Mouse (Mus musculus) layer of hippocampus, adult 11-12 months (tissue): Measurements from ENCODE around the gene Prkce.

Source experiments
- DNase-seq: peaks from one replicate; pipeline ENCODE4 v3.0.0; 2022; ENCODE audit warnings: low spot score

Prkce gene

GRCm38 (mm10) chr17:86176722-86177121 is 9.1 kb downstream of the Prkce start:
- DNase-seq, result no peak

- DNase-seq, result no peak
Measured at GRCm38 (mm10) chr17:86183788-86184187, 16.2 kb downstream of the Prkce start.

- no peak for DNase-seq
Measured at GRCm38 (mm10) chr17:86184552-86185209, 17.1 kb downstream of the Prkce start.

GRCm38 (mm10) chr17:86185584-86185983 is 18.0 kb downstream of the Prkce start:
- DNase-seq, result no peak

GRCm38 (mm10) chr17:86187777-86188176 is 20.2 kb downstream of the Prkce start:
- DNase-seq, result no peak

- DNase-seq, result no peak
Measured at GRCm38 (mm10) chr17:86193979-86194378, 26.4 kb downstream of the Prkce start.

- no peak for DNase-seq
Measured at GRCm38 (mm10) chr17:86194921-86195320, 27.3 kb downstream of the Prkce start.

- no peak for DNase-seq
Measured at GRCm38 (mm10) chr17:86198496-86199465, 31.2 kb downstream of the Prkce start.

- DNase-seq, result no peak
Measured at GRCm38 (mm10) chr17:86201981-86202380, 34.4 kb downstream of the Prkce start.

GRCm38 (mm10) chr17:86202972-86203371 is 35.4 kb downstream of the Prkce start:
- no peak for DNase-seq

- no peak for DNase-seq
Measured at GRCm38 (mm10) chr17:86203531-86204450, 36.2 kb downstream of the Prkce start.

GRCm38 (mm10) chr17:86206289-86206688 is 38.7 kb downstream of the Prkce start:
- DNase-seq, result no peak

- no peak for DNase-seq
Measured at GRCm38 (mm10) chr17:86208057-86208820, 40.7 kb downstream of the Prkce start.

GRCm38 (mm10) chr17:86208821-86209186 is 41.2 kb downstream of the Prkce start:
- DNase-seq, result no peak

- no peak for DNase-seq
Measured at GRCm38 (mm10) chr17:86209680-86210251, 42.2 kb downstream of the Prkce start.

GRCm38 (mm10) chr17:86212204-86212603 is 44.6 kb downstream of the Prkce start:
- no peak for DNase-seq

- DNase-seq, result no peak
Measured at GRCm38 (mm10) chr17:86214285-86214684, 46.7 kb downstream of the Prkce start.

- DNase-seq, result no peak
Measured at GRCm38 (mm10) chr17:86214741-86215140, 47.2 kb downstream of the Prkce start.

- no peak for DNase-seq
Measured at GRCm38 (mm10) chr17:86215771-86216170, 48.2 kb downstream of the Prkce start.

- DNase-seq, result no peak
Measured at GRCm38 (mm10) chr17:86217468-86217867, 49.9 kb downstream of the Prkce start.

- no peak for DNase-seq
Measured at GRCm38 (mm10) chr17:86218553-86218952, 51.0 kb downstream of the Prkce start.
